Mouse (Mus musculus) cortical plate, adult 2 months (tissue): ENCODE results near the gene Fam162a.

Experiments
- CTCF ChIP-seq: fragments of 200-500 bp; IDR thresholded peaks from 2 replicates; pipeline ENCODE4 v1.5.1; 2011; ENCODE audit warnings: mild to moderate bottlenecking, control low read depth, low read length; ENCODE audit not compliant: insufficient read depth; ENCODE audit errors: extremely low read depth
- POLR2A ChIP-seq: fragments of 200-500 bp; IDR thresholded peaks from 2 replicates; pipeline ENCODE4 v1.6.1; 2011; ENCODE audit warnings: mild to moderate bottlenecking, low read length, control low read depth; ENCODE audit not compliant: insufficient read depth; ENCODE audit errors: extremely low read depth

DNA sequence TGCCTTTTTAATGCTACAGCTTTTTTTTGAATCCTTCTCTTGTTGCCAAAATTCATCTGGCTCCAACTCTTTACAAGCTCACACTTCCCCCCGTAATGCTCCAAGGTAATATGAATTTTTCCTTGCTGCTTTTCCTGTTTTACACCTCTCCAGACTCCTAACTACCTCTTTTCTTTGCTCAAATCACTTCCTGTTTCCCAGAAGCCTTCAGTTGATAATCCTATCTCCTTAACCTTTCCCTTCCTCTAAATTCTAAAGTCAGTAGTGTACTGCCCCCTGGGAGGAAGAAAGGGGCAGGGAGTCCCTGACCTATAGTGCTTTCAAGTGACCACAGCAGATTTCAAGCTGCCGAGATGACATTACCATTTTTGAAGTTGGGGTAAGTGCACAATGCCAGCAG is 3.7 kb downstream of the Fam162a start:
- no peak for TF ChIP-seq POLR2A
- no peak for TF ChIP-seq CTCF
